Mouse (Mus musculus): ENCODE data around the gene A530016L24Rik. TPM values are rescaled to one million over a fixed set of nuclear protein-coding genes. Genes with fewer than 3 reads are reported as not detected.
A peak's percentile ranks its signal among the peaks of the same experiment; 100 is the strongest.

A530016L24Rik gene
- polyA plus RNA-seq, 1 experiment = 0.04 TPM

- TF ChIP-seq CTCF (IDR thresholded peaks at IDR 0.05; ENCODE audit: borderline replicate concordance, extremely low read depth, insufficient read depth, insufficient read length) (no peak), POLR2A (IDR thresholded peaks at IDR 0.05; ENCODE audit: borderline replicate concordance, extremely low read depth, insufficient read depth, insufficient read length, poor library complexity, severe bottlenecking) (no peak)
- DNase-seq (ENCODE audit: low read depth) = no peak
Observed at GRCm38 (mm10) chr12:112538356-112538755, 49.1 kb downstream of the A530016L24Rik start.

- DNase-seq (ENCODE audit: low read depth) = no peak
- TF ChIP-seq POLR2A (IDR thresholded peaks at IDR 0.05; ENCODE audit: borderline replicate concordance, extremely low read depth, insufficient read depth, insufficient read length, poor library complexity, severe bottlenecking) = no peak
- TF ChIP-seq CTCF (IDR thresholded peaks at IDR 0.05; ENCODE audit: borderline replicate concordance, extremely low read depth, insufficient read depth, insufficient read length) = no peak
Observed at GRCm38 (mm10) chr12:112539466-112539965, 50.3 kb downstream of the A530016L24Rik start.

GRCm38 (mm10) chr12:112540321-112540720 is 51.1 kb downstream of the A530016L24Rik start:
- TF ChIP-seq CTCF (IDR thresholded peaks at IDR 0.05; ENCODE audit: borderline replicate concordance, extremely low read depth, insufficient read depth, insufficient read length) (no peak), POLR2A (IDR thresholded peaks at IDR 0.05; ENCODE audit: borderline replicate concordance, extremely low read depth, insufficient read depth, insufficient read length, poor library complexity, severe bottlenecking) (no peak)

GRCm38 (mm10) chr12:112541483-112542091 is 52.3 kb downstream of the A530016L24Rik start:
- DNase-seq (ENCODE audit: low read depth) = peak; percentile 97
- TF ChIP-seq CTCF (IDR thresholded peaks at IDR 0.05; ENCODE audit: borderline replicate concordance, extremely low read depth, insufficient read depth, insufficient read length) = no peak
- TF ChIP-seq POLR2A (IDR thresholded peaks at IDR 0.05; ENCODE audit: borderline replicate concordance, extremely low read depth, insufficient read depth, insufficient read length, poor library complexity, severe bottlenecking) = no peak

More at GRCm38 (mm10) chr12:112540321-112540720, 51.1 kb downstream of the A530016L24Rik start:
- peak; percentile 56 for DNase-seq (ENCODE audit: low read depth)

- TF ChIP-seq CTCF (IDR thresholded peaks at IDR 0.05; ENCODE audit: borderline replicate concordance, extremely low read depth, insufficient read depth, insufficient read length) (no peak), POLR2A (IDR thresholded peaks at IDR 0.05; ENCODE audit: borderline replicate concordance, extremely low read depth, insufficient read depth, insufficient read length, poor library complexity, severe bottlenecking) (no peak)
- DNase-seq (ENCODE audit: low read depth) = peak; percentile 85
Observed at GRCm38 (mm10) chr12:112542257-112542919, 53.1 kb downstream of the A530016L24Rik start.

- TF ChIP-seq CTCF (IDR thresholded peaks at IDR 0.05; ENCODE audit: borderline replicate concordance, extremely low read depth, insufficient read depth, insufficient read length) = peak; percentile 99
- no peak for TF ChIP-seq POLR2A (IDR thresholded peaks at IDR 0.05; ENCODE audit: borderline replicate concordance, extremely low read depth, insufficient read depth, insufficient read length, poor library complexity, severe bottlenecking)
- peak; percentile 95 for DNase-seq (ENCODE audit: low read depth)
Observed at GRCm38 (mm10) chr12:112542920-112543300, 53.7 kb downstream of the A530016L24Rik start.

GRCm38 (mm10) chr12:112543941-112544340 is 54.7 kb downstream of the A530016L24Rik start:
- TF ChIP-seq CTCF (IDR thresholded peaks at IDR 0.05; ENCODE audit: borderline replicate concordance, extremely low read depth, insufficient read depth, insufficient read length) = no peak
- no peak for TF ChIP-seq POLR2A (IDR thresholded peaks at IDR 0.05; ENCODE audit: borderline replicate concordance, extremely low read depth, insufficient read depth, insufficient read length, poor library complexity, severe bottlenecking)
- no peak for DNase-seq (ENCODE audit: low read depth)

- DNase-seq (ENCODE audit: low read depth) = peak; percentile 16
- no peak for TF ChIP-seq POLR2A (IDR thresholded peaks at IDR 0.05; ENCODE audit: borderline replicate concordance, extremely low read depth, insufficient read depth, insufficient read length, poor library complexity, severe bottlenecking)
- no peak for TF ChIP-seq CTCF (IDR thresholded peaks at IDR 0.05; ENCODE audit: borderline replicate concordance, extremely low read depth, insufficient read depth, insufficient read length)
Observed at GRCm38 (mm10) chr12:112544946-112545701, 55.9 kb downstream of the A530016L24Rik start.

- DNase-seq (ENCODE audit: low read depth) = no peak
Observed at GRCm38 (mm10) chr12:112546110-112546509, 56.9 kb downstream of the A530016L24Rik start.

GRCm38 (mm10) chr12:112549287-112549686 is 60.0 kb downstream of the A530016L24Rik start:
- DNase-seq (ENCODE audit: low read depth) = no peak

More at GRCm38 (mm10) chr12:112546110-112546509, 56.9 kb downstream of the A530016L24Rik start:
- no peak for TF ChIP-seq CTCF (IDR thresholded peaks at IDR 0.05; ENCODE audit: borderline replicate concordance, extremely low read depth, insufficient read depth, insufficient read length)
- no peak for TF ChIP-seq POLR2A (IDR thresholded peaks at IDR 0.05; ENCODE audit: borderline replicate concordance, extremely low read depth, insufficient read depth, insufficient read length, poor library complexity, severe bottlenecking)

More at GRCm38 (mm10) chr12:112549287-112549686, 60.0 kb downstream of the A530016L24Rik start:
- TF ChIP-seq CTCF (IDR thresholded peaks at IDR 0.05; ENCODE audit: borderline replicate concordance, extremely low read depth, insufficient read depth, insufficient read length) (no peak), POLR2A (IDR thresholded peaks at IDR 0.05; ENCODE audit: borderline replicate concordance, extremely low read depth, insufficient read depth, insufficient read length, poor library complexity, severe bottlenecking) (no peak)

Other genes starting within 250 kb of the A530016L24Rik start
- 56.0 and 57.2 TPM in 2 replicates for gene Tmem179, start 27.3 kb downstream of the A530016L24Rik start, polyA plus RNA-seq (2012; rRNA removed)
- gene Inf2, start 99.3 kb downstream of the A530016L24Rik start, polyA plus RNA-seq (2012; rRNA removed) = 7.8 and 8.4 TPM in 2 replicates
- 2.3 and 4.4 TPM in 2 replicates for gene Adssl1, start 130.6 kb downstream of the A530016L24Rik start, polyA plus RNA-seq (2012; rRNA removed)
- gene Siva1, start 155.2 kb downstream of the A530016L24Rik start, polyA plus RNA-seq (2012; rRNA removed) = 57.4 and 98.6 TPM in 2 replicates
- gene Akt1, start 185.4 kb downstream of the A530016L24Rik start, polyA plus RNA-seq (2012; rRNA removed) = 303 and 319 TPM in 2 replicates
- gene Zbtb42, start 189.4 kb downstream of the A530016L24Rik start, polyA plus RNA-seq (2012; rRNA removed) = 2.6 and 5.0 TPM in 2 replicates
- 48.8 and 82.9 TPM in 2 replicates for gene Cep170b, start 231.0 kb downstream of the A530016L24Rik start, polyA plus RNA-seq (2012; rRNA removed)